Mouse (Mus musculus) central nervous system, embryonic 14 days (tissue): ENCODE results near the gene Knstrn. TPM values are rescaled to one million over a fixed set of nuclear protein-coding genes. Genes with fewer than 3 reads are reported as not detected.

Experiments used
- polyA plus RNA-seq: library from polyadenylated mRNA; depleted of rRNA; stranded (reverse); fragments of >200 nt; gene quantifications from 2 replicates; pipeline ENCODE4 v1.2.3, GENCODE M21; 2012; rRNA removed

Knstrn gene
- 40.0 and 55.7 TPM in 2 replicates for polyA plus RNA-seq

GRCm38 (mm10) chr2:118813981-118814836 lies at the start of gene Knstrn:
Gene Knstrn, plus strand, starts transcription at chr2:118814003.

GRCm38 (mm10) chr2:118772158-118772874 lies 41.5 kb upstream of the Knstrn start, which contains the start of gene Phgr1:
Gene Phgr1, plus strand, starts transcription at chr2:118772769.

GRCm38 (mm10) chr2:118779504-118780480 lies 34.0 kb upstream of the Knstrn start, which contains the start of gene Disp2:
Gene Disp2, plus strand, starts transcription at chr2:118779719.

GRCm38 (mm10) chr2:118861454-118862339 lies 47.9 kb downstream of the Knstrn start, which contains the start of gene Ivd:
Gene Ivd, plus strand, starts transcription at chr2:118861954.

GRCm38 (mm10) chr2:118899981-118900825 lies 86.4 kb downstream of the Knstrn start, which contains the start of gene Bahd1:
Gene Bahd1, plus strand, starts transcription at chr2:118900377.

Other genes with a start within 250 kb of the Knstrn start
- gene Bub1b, start 215.8 kb upstream of the Knstrn start, polyA plus RNA-seq, result 28.7 and 38.9 TPM in 2 replicates
- gene Pak6, start 150.7 kb upstream of the Knstrn start, polyA plus RNA-seq, result 20.2 and 22.6 TPM in 2 replicates
- 0.23 and 0.36 TPM in 2 replicates for gene Ankrd63, start 110.0 kb upstream of the Knstrn start, polyA plus RNA-seq
- gene Plcb2, start 85.6 kb upstream of the Knstrn start, polyA plus RNA-seq, result 1.0 and 1.4 TPM in 2 replicates
- 9.9 and 11.5 TPM in 2 replicates for gene Inafm2, start 68.2 kb upstream of the Knstrn start, polyA plus RNA-seq
- gene Ccdc9b, start 51.3 kb upstream of the Knstrn start, polyA plus RNA-seq, result 2.5 and 2.9 TPM in 2 replicates
- 0.12 TPM in 1 of 2 replicates, not detected in the other for gene Phgr1, start 41.2 kb upstream of the Knstrn start, polyA plus RNA-seq
- gene Disp2, start 34.3 kb upstream of the Knstrn start, polyA plus RNA-seq, result 57.0 and 66.4 TPM in 2 replicates
- gene Ivd, start 48.0 kb downstream of the Knstrn start, polyA plus RNA-seq, result 71.5 and 74.5 TPM in 2 replicates
- 18.6 and 21.1 TPM in 2 replicates for gene Bahd1, start 86.4 kb downstream of the Knstrn start, polyA plus RNA-seq
- 9.7 and 18.0 TPM in 2 replicates for gene Chst14, start 112.5 kb downstream of the Knstrn start, polyA plus RNA-seq
- 22.3 and 22.7 TPM in 2 replicates for gene Ccdc32, start 215.4 kb downstream of the Knstrn start, polyA plus RNA-seq
- gene Rpusd2, start 220.8 kb downstream of the Knstrn start, polyA plus RNA-seq, result 6.4 and 7.4 TPM in 2 replicates
- gene Knl1, start 233.1 kb downstream of the Knstrn start, polyA plus RNA-seq, result 3.3 and 4.6 TPM in 2 replicates